Mouse (Mus musculus) liver, postnatal 0 days (tissue): ENCODE measurements at regions not wholly inside any gene's neighbourhood (a gene's known extent, or its start where the extent isn't known, plus 50 kb on each side); places are given as distances from the start of the nearest gene placed in this dataset.

Experiments
- CTCF ChIP-seq: sonication (generic); IDR thresholded peaks from 2 replicates; pipeline ENCODE4 v1.5.1; 2016; ENCODE audit warnings: antibody characterized with exemption, low read depth
- EP300 ChIP-seq: IDR thresholded peaks from 2 replicates; pipeline ENCODE4 v1.6.1; 2016; ENCODE audit warnings: antibody characterized with exemption, low read depth, mild to moderate bottlenecking

GRCm38 (mm10) chr3:137228416-137228815 lies 112.5 kb upstream of the Emcn start:
- TF ChIP-seq CTCF (no peak), EP300 (no peak)
